Mouse (Mus musculus) NIH3T3 (cell line): Measurements from ENCODE around the gene Dlst.

ENCODE experiments used
- DNase-seq: peaks from one replicate; pipeline ENCODE4 v3.0.0-alpha.2; 2012; ENCODE audit warnings: low read depth

Dlst gene

GRCm38 (mm10) chr12:85110698-85111592, at the start of gene Dlst, which contains the start of gene Prox2:
Gene Dlst (plus strand): TSS chr12:85110833.
Gene Prox2 (minus strand): TSS chr12:85110759.
- peak; percentile 91 for DNase-seq

GRCm38 (mm10) chr12:85071043-85071442, 39.6 kb upstream of the Dlst start:
- no peak for DNase-seq

GRCm38 (mm10) chr12:85077100-85077499, 33.5 kb upstream of the Dlst start:
- DNase-seq = no peak

- no peak for DNase-seq
Observed at GRCm38 (mm10) chr12:85084257-85084656, 26.4 kb upstream of the Dlst start.

GRCm38 (mm10) chr12:85084941-85085340, 25.7 kb upstream of the Dlst start:
- DNase-seq = peak; percentile 56

- no peak for DNase-seq
Observed at GRCm38 (mm10) chr12:85087845-85088244, 22.8 kb upstream of the Dlst start.

- DNase-seq = no peak
Observed at GRCm38 (mm10) chr12:85091190-85091589, 19.4 kb upstream of the Dlst start.

GRCm38 (mm10) chr12:85092214-85092613, 18.4 kb upstream of the Dlst start:
- DNase-seq = peak; percentile 87

GRCm38 (mm10) chr12:85094010-85094409, 16.6 kb upstream of the Dlst start:
- DNase-seq = peak; percentile 87

- DNase-seq = no peak
Observed at GRCm38 (mm10) chr12:85094706-85095105, 15.9 kb upstream of the Dlst start.

- DNase-seq = no peak
Observed at GRCm38 (mm10) chr12:85095146-85095545, 15.5 kb upstream of the Dlst start.

GRCm38 (mm10) chr12:85095859-85096258, 14.8 kb upstream of the Dlst start:
- DNase-seq = no peak

- DNase-seq = no peak
Observed at GRCm38 (mm10) chr12:85101001-85101400, 9.6 kb upstream of the Dlst start.

GRCm38 (mm10) chr12:85101521-85102106, 9.0 kb upstream of the Dlst start:
- no peak for DNase-seq

GRCm38 (mm10) chr12:85103096-85103495, 7.5 kb upstream of the Dlst start:
- no peak for DNase-seq

GRCm38 (mm10) chr12:85104789-85105188, 5.8 kb upstream of the Dlst start:
- DNase-seq = no peak

GRCm38 (mm10) chr12:85106292-85106691, 4.3 kb upstream of the Dlst start:
- DNase-seq = no peak

GRCm38 (mm10) chr12:85108643-85109042, 2.0 kb upstream of the Dlst start:
- DNase-seq = no peak

- no peak for DNase-seq
Observed at GRCm38 (mm10) chr12:85109426-85109825, 1.2 kb upstream of the Dlst start.

- DNase-seq = peak; percentile 46
Observed at GRCm38 (mm10) chr12:85110011-85110697, 479 bp upstream of the Dlst start.

GRCm38 (mm10) chr12:85112550-85113251, 2.1 kb downstream of the Dlst start:
- no peak for DNase-seq

GRCm38 (mm10) chr12:85113337-85113736, 2.7 kb downstream of the Dlst start:
- no peak for DNase-seq
